Mouse (Mus musculus) 3T3-L1 (cell line): ENCODE results near the gene Upp2.
A peak's percentile ranks its signal among the peaks of the same experiment; 100 is the strongest.

Experiments used
- DNase-seq: peaks from one replicate; pipeline ENCODE4 v3.0.0-alpha.2; 2015; ENCODE audit warnings: low read depth, low spot score

Gene Upp2

GRCm38 (mm10) chr2:58758081-58758480, 191.0 kb downstream of the Upp2 start:
- no peak for DNase-seq

- peak; percentile 5 for DNase-seq
These were observed 192.6 kb downstream of the Upp2 start for GRCm38 (mm10) chr2:58759676-58760075.

GRCm38 (mm10) chr2:58765141-58765540, 198.0 kb downstream of the Upp2 start:
- DNase-seq: no peak

GRCm38 (mm10) chr2:58773833-58774232, 206.7 kb downstream of the Upp2 start:
- DNase-seq: no peak

GRCm38 (mm10) chr2:58778986-58779495, 211.9 kb downstream of the Upp2 start:
- DNase-seq: no peak

GRCm38 (mm10) chr2:58783526-58783925, 216.4 kb downstream of the Upp2 start:
- DNase-seq: no peak

GRCm38 (mm10) chr2:58786177-58786576, 219.1 kb downstream of the Upp2 start:
- DNase-seq: no peak

- DNase-seq: no peak
These were observed 219.6 kb downstream of the Upp2 start for GRCm38 (mm10) chr2:58786681-58787080.

GRCm38 (mm10) chr2:58787360-58787759, 220.3 kb downstream of the Upp2 start:
- DNase-seq: no peak

- no peak for DNase-seq
These were observed 222.8 kb downstream of the Upp2 start for GRCm38 (mm10) chr2:58789934-58790333.

- no peak for DNase-seq
These were observed 223.3 kb downstream of the Upp2 start for GRCm38 (mm10) chr2:58790361-58790760.

GRCm38 (mm10) chr2:58794489-58794888, 227.4 kb downstream of the Upp2 start:
- DNase-seq: no peak

GRCm38 (mm10) chr2:58795432-58795831, 228.3 kb downstream of the Upp2 start:
- DNase-seq: peak; percentile 77

- no peak for DNase-seq
These were observed 230.4 kb downstream of the Upp2 start for GRCm38 (mm10) chr2:58797506-58797905.

- no peak for DNase-seq
These were observed 232.0 kb downstream of the Upp2 start for GRCm38 (mm10) chr2:58799126-58799525.

- DNase-seq: no peak
These were observed 232.5 kb downstream of the Upp2 start for GRCm38 (mm10) chr2:58799623-58800022.

- DNase-seq: no peak
These were observed 245.8 kb downstream of the Upp2 start for GRCm38 (mm10) chr2:58812941-58813340.

GRCm38 (mm10) chr2:58828910-58829600, 262.0 kb downstream of the Upp2 start:
- DNase-seq: no peak

- peak; percentile 58 for DNase-seq
These were observed 263.1 kb downstream of the Upp2 start for GRCm38 (mm10) chr2:58829981-58830742.

- no peak for DNase-seq
These were observed 265.3 kb downstream of the Upp2 start for GRCm38 (mm10) chr2:58832253-58832980.

GRCm38 (mm10) chr2:58841021-58841420, 273.9 kb downstream of the Upp2 start:
- DNase-seq: no peak

- DNase-seq: peak; percentile 20
These were observed 275.3 kb downstream of the Upp2 start for GRCm38 (mm10) chr2:58842443-58842842.
